Mouse (Mus musculus): ENCODE results near the gene Prpsap1. TPM values are rescaled to one million over a fixed set of nuclear protein-coding genes. Genes with fewer than 3 reads are reported as not detected.

The Prpsap1 gene
- polyA plus RNA-seq, 1 experiment, result 78.2 TPM

GRCm38 (mm10) chr11:116499018-116499417 is 5.0 kb upstream of the Prpsap1 start:
- no peak overlapping the region for H3K4me3 ChIP-seq
- no peak overlapping the region for H3ac ChIP-seq (ENCODE audit: control insufficient read depth, insufficient read length)
- no peaks in the 10 kb centered on the region for H3K36me3 ChIP-seq (ENCODE audit: control insufficient read depth, insufficient read depth)
- no peak overlapping the region for H3K4me2 ChIP-seq (ENCODE audit: low read depth)
- H3K27me3 ChIP-seq (ENCODE audit: control insufficient read depth, insufficient read depth, insufficient read length), result no peaks in the 10 kb centered on the region
- H3K79me2 ChIP-seq (ENCODE audit: control insufficient read depth, insufficient read depth), result no peaks in the 10 kb centered on the region
- TF ChIP-seq POLR2A (IDR thresholded peaks at IDR 0.05; ENCODE audit: insufficient read length, low read depth), result no peak
- TF ChIP-seq USF1 (IDR thresholded peaks at IDR 0.05; ENCODE audit: low read depth), result no peak
- no peak for TF ChIP-seq TCF12 (IDR thresholded peaks at IDR 0.05; ENCODE audit: insufficient read depth, poor library complexity, severe bottlenecking)
- TF ChIP-seq REST (IDR thresholded peaks at IDR 0.05; ENCODE audit: insufficient read depth, insufficient read length), result no peak
- no peak for TF ChIP-seq CEBPB (IDR thresholded peaks at IDR 0.05; ENCODE audit: insufficient read depth, poor library complexity, severe bottlenecking)
- no peak for TF ChIP-seq E2F4 (IDR thresholded peaks at IDR 0.05; ENCODE audit: insufficient read depth)
- TF ChIP-seq TCF3 (IDR thresholded peaks at IDR 0.05; ENCODE audit: insufficient read length, low read depth), result no peak
- TF ChIP-seq MYOD1 (IDR thresholded peaks at IDR 0.05; ENCODE audit: control insufficient read depth in 1 of 3, insufficient read length in 2 of 3, low read depth in 2 of 3), result no peak
- no peak for TF ChIP-seq MAX (IDR thresholded peaks at IDR 0.05; ENCODE audit: low read depth)
- no peak for TF ChIP-seq SRF (IDR thresholded peaks at IDR 0.05; ENCODE audit: control insufficient read depth, insufficient read length, low read depth)
- no peak for TF ChIP-seq MYOG (IDR thresholded peaks at IDR 0.05; ENCODE audit: control insufficient read depth in 1 of 3, insufficient read depth in 1 of 3, insufficient read length in 2 of 3, low read depth in 2 of 3)
- no peak for TF ChIP-seq POLR2AphosphoS2 (IDR thresholded peaks at IDR 0.05; ENCODE audit: insufficient read length, low read depth)

DNA sequence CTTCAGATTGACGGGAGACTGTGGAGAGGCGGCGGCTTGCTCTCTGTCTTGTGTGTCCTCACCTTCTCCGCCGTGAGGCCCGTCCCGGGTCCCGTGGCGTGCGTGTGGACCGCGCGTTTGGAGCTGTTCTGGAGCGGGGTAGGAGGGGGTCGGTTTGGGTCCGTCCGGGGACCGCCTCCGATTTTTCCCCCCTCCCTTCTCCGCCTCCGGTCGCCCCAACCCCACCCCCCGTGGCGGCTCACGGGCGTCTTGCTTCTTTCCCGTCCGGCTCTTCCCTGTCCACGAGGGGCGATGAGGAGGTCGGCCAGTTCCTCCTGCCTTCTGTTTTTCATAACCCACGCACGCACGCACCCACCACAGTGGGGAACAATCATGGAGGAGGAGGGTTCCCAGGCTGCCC is 4.6 kb upstream of the Prpsap1 start:
- H3K4me3 ChIP-seq, result no peak overlapping the region
- no peak for TF ChIP-seq E2F4 (IDR thresholded peaks at IDR 0.05; ENCODE audit: insufficient read depth)
- TF ChIP-seq TCF12 (IDR thresholded peaks at IDR 0.05; ENCODE audit: insufficient read depth, poor library complexity, severe bottlenecking), result no peak
- TF ChIP-seq USF1 (IDR thresholded peaks at IDR 0.05; ENCODE audit: low read depth), result no peak
- no peak for TF ChIP-seq POLR2A (IDR thresholded peaks at IDR 0.05; ENCODE audit: insufficient read length, low read depth)
- no peak for TF ChIP-seq POLR2AphosphoS2 (IDR thresholded peaks at IDR 0.05; ENCODE audit: insufficient read length, low read depth)
- TF ChIP-seq SRF (IDR thresholded peaks at IDR 0.05; ENCODE audit: control insufficient read depth, insufficient read length, low read depth), result no peak
- TF ChIP-seq MYOD1 (IDR thresholded peaks at IDR 0.05; ENCODE audit: control insufficient read depth in 1 of 3, insufficient read length in 2 of 3, low read depth in 2 of 3), result no peak
- TF ChIP-seq TCF3 (IDR thresholded peaks at IDR 0.05; ENCODE audit: insufficient read length, low read depth), result no peak
- TF ChIP-seq REST (IDR thresholded peaks at IDR 0.05; ENCODE audit: insufficient read depth, insufficient read length), result no peak
- TF ChIP-seq MYOG (IDR thresholded peaks at IDR 0.05; ENCODE audit: control insufficient read depth in 1 of 3, insufficient read depth in 1 of 3, insufficient read length in 2 of 3, low read depth in 2 of 3), result no peak
- TF ChIP-seq MAX (IDR thresholded peaks at IDR 0.05; ENCODE audit: low read depth), result no peak
- no peak for TF ChIP-seq CEBPB (IDR thresholded peaks at IDR 0.05; ENCODE audit: insufficient read depth, poor library complexity, severe bottlenecking)
- H3ac ChIP-seq (ENCODE audit: control insufficient read depth, insufficient read length), result no peak overlapping the region
- H3K27me3 ChIP-seq (ENCODE audit: control insufficient read depth, insufficient read depth, insufficient read length), result no peaks in the 10 kb centered on the region
- H3K4me2 ChIP-seq (ENCODE audit: low read depth), result no peak overlapping the region
- no peaks in the 10 kb centered on the region for H3K36me3 ChIP-seq (ENCODE audit: control insufficient read depth, insufficient read depth)
- no peaks in the 10 kb centered on the region for H3K79me2 ChIP-seq (ENCODE audit: control insufficient read depth, insufficient read depth)

DNA sequence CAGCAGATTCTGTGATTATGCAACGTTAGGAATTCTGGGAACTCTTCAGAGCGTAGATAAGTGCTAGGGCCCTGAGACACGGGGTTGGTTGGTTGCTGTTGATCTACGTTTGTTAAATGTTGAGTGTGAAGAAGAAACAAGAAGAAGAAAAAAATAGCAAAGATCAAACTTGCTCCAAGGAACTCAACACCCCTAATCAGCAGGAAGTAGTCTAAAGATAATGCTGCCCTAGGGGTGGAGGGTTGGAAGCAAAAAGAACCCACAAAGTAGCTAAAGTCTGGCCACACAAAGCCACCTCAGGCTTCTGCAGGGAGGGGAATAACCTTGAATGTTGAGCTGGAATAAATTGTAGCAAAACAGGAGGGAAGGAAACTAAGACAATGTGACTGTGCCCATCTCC is 3.3 kb upstream of the Prpsap1 start:
- Histone ChIP-seq H3K36me3 (ENCODE audit: control insufficient read depth, insufficient read depth) (no peaks in the 10 kb centered on the region), H3K4me3 (no peak overlapping the region), H3K27me3 (ENCODE audit: control insufficient read depth, insufficient read depth, insufficient read length) (no peaks in the 10 kb centered on the region), H3ac (ENCODE audit: control insufficient read depth, insufficient read length) (no peak overlapping the region), H3K4me2 (ENCODE audit: low read depth) (no peak overlapping the region), H3K79me2 (ENCODE audit: control insufficient read depth, insufficient read depth) (no peaks in the 10 kb centered on the region)
- TF ChIP-seq POLR2A (IDR thresholded peaks at IDR 0.05; ENCODE audit: insufficient read length, low read depth), result no peak
- TF ChIP-seq MYOD1 (IDR thresholded peaks at IDR 0.05; ENCODE audit: control insufficient read depth in 1 of 3, insufficient read length in 2 of 3, low read depth in 2 of 3), result no peak
- no peak for TF ChIP-seq MAX (IDR thresholded peaks at IDR 0.05; ENCODE audit: low read depth)
- no peak for TF ChIP-seq TCF3 (IDR thresholded peaks at IDR 0.05; ENCODE audit: insufficient read length, low read depth)
- TF ChIP-seq CEBPB (IDR thresholded peaks at IDR 0.05; ENCODE audit: insufficient read depth, poor library complexity, severe bottlenecking), result no peak
- no peak for TF ChIP-seq MYOG (IDR thresholded peaks at IDR 0.05; ENCODE audit: control insufficient read depth in 1 of 3, insufficient read depth in 1 of 3, insufficient read length in 2 of 3, low read depth in 2 of 3)
- no peak for TF ChIP-seq TCF12 (IDR thresholded peaks at IDR 0.05; ENCODE audit: insufficient read depth, poor library complexity, severe bottlenecking)
- TF ChIP-seq SRF (IDR thresholded peaks at IDR 0.05; ENCODE audit: control insufficient read depth, insufficient read length, low read depth), result no peak
- no peak for TF ChIP-seq USF1 (IDR thresholded peaks at IDR 0.05; ENCODE audit: low read depth)
- no peak for TF ChIP-seq E2F4 (IDR thresholded peaks at IDR 0.05; ENCODE audit: insufficient read depth)
- no peak for TF ChIP-seq POLR2AphosphoS2 (IDR thresholded peaks at IDR 0.05; ENCODE audit: insufficient read length, low read depth)
- no peak for TF ChIP-seq REST (IDR thresholded peaks at IDR 0.05; ENCODE audit: insufficient read depth, insufficient read length)

DNA sequence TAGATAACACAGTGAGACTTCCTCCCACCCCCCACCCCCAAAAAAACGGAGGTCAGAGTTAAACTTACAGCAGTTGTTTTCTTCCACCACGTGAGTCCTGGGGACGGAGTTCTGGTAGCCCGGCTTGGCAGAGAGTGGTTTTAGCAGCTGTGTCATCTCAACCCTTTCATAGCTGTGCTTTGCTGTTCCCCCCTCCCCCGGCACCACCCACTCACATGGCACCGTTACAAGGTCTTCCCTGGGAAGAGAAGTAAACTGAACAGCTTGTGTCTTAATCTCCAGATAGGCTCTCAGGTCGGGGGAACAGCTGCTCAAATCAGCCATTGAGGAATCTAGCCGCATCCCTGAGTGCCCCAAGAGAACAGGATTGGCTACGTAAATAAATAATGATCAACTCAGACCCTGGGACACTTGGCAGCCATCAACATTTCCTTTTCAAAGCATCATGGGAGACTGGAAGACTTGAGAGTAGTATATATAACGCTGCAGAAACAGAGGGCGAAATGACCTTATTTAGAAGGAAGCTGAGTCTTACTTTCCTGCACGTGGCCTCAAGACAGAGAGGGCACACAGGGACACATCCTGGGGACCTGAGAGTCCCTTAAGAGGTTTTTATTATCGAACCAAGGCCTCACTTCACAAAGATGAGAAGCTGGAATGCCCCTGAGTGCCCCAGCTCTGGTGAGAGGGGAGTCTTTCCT is 622 bp upstream of the Prpsap1 start:
- Histone ChIP-seq H3K4me2 (ENCODE audit: low read depth) (peak overlapping the region; percentile 56), H3K79me2 (ENCODE audit: control insufficient read depth, insufficient read depth) (peaks cover 3% of the 10 kb centered on the region), H3K4me3 (no peak overlapping the region), H3K27me3 (ENCODE audit: control insufficient read depth, insufficient read depth, insufficient read length) (no peaks in the 10 kb centered on the region), H3ac (ENCODE audit: control insufficient read depth, insufficient read length) (no peak overlapping the region), H3K36me3 (ENCODE audit: control insufficient read depth, insufficient read depth) (no peaks in the 10 kb centered on the region)
- peak; percentile 21 to 86 (median 58) for TF ChIP-seq MYOD1 (IDR thresholded peaks at IDR 0.05; ENCODE audit: control insufficient read depth in 1 of 3, insufficient read length in 2 of 3, low read depth in 2 of 3)
- peak in 2 of 3 experiments; percentile 30 to 52 for TF ChIP-seq MYOG (IDR thresholded peaks at IDR 0.05; ENCODE audit: control insufficient read depth in 1 of 3, insufficient read depth in 1 of 3, insufficient read length in 2 of 3, low read depth in 2 of 3)
- peak; percentile 34 for TF ChIP-seq USF1 (IDR thresholded peaks at IDR 0.05; ENCODE audit: low read depth)
- peak; percentile 33 for TF ChIP-seq TCF12 (IDR thresholded peaks at IDR 0.05; ENCODE audit: insufficient read depth, poor library complexity, severe bottlenecking)
- no peak for TF ChIP-seq POLR2AphosphoS2 (IDR thresholded peaks at IDR 0.05; ENCODE audit: insufficient read length, low read depth)
- TF ChIP-seq POLR2A (IDR thresholded peaks at IDR 0.05; ENCODE audit: insufficient read length, low read depth), result no peak
